Comparison of ENCODE assay signal across 11 mouse cellular contexts in the genomic region with DNA sequence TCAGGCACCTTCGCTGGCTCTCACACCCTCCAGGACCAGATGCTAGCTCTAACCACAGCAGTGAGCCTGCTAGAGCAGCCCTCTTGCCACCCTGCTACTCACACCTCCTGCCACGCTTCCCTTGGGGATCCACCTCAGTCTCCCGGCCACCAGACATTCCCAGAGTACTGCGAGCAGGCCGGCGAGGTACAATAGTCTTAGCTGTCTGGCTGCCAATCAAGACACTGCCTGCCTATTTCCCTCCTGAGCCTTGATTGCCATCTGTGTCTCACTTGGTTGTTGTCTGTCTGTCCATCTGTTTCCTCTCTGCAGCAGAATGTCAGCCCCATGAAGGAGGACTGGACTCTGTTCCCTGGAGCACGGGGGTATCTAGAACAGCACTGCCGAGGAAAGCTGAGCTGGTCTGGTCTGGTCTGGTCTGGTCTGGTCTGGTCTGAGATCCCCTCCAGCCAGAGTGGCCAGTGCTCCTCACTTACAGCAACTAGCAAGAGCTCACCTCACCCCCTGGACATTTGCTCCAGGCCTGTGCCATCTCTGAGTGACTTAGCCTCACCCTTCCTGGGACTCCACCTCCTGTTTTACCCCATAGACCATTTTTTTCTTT. TPM values are rescaled to one million over a fixed set of nuclear protein-coding genes. Genes with fewer than 3 reads are reported as not detected.
DNase-seq lines count a peak whose midpoint lies in the region; ATAC-seq and TF ChIP-seq lines count a peak whose summit lies in the region.
"Had no signal": no experiment of that assay in that cellular context is flagged by ENCODE, and none has a peak within 500 bp of the region (broad histone marks: within the 10 kb centered on the region; RNA-seq: fewer than 3 reads in every experiment).

No protein-coding gene starts in this region.

- H3K9ac ChIP-seq in forebrain, embryonic 16.5 days (replicated peaks; ENCODE audit: low read depth, low read length) = peak overlapping the region; percentile 8; the same call in 1 of the 2 replicates
- no peak overlapping the region for H3K9ac ChIP-seq in limb, embryonic 15.5 days

- H3K27me3 ChIP-seq in forebrain, embryonic 16.5 days (replicated peaks; ENCODE audit: control insufficient read depth, insufficient read depth, low read length) = no peaks in the 10 kb centered on the region
- H3K27me3 ChIP-seq in limb, embryonic 15.5 days = no peaks in the 10 kb centered on the region

- WGBS in forebrain, embryonic 16.5 days = 34% methylated on average over 8 of the region's 8 CpGs
- 43% methylated on average over 8 of the region's 8 CpGs for WGBS in limb, embryonic 15.5 days

- no peak for TF ChIP-seq CTCF in brain, embryonic 14.5 days (IDR thresholded peaks at IDR 0.05; ENCODE audit: borderline replicate concordance, extremely low read depth, insufficient read depth, insufficient read length)

- peak overlapping the region; percentile 82 for H3K27ac ChIP-seq in forebrain, embryonic 16.5 days (ENCODE audit: low read length)
- H3K27ac ChIP-seq in limb, embryonic 15.5 days = peak overlapping the region; percentile 67

- peak; percentile 49; the same call in 1 of the 2 replicates for ATAC-seq in forebrain, embryonic 16.5 days
- ATAC-seq in limb, embryonic 15.5 days (ENCODE audit: insufficient number of reproducible peaks, low FRiP score, low TSS enrichment, low read depth) = no peak

- H3K4me1 ChIP-seq in forebrain, embryonic 16.5 days (replicated peaks; ENCODE audit: control insufficient read depth, insufficient read depth, low read length) = peaks cover 31% of the 10 kb centered on the region
- peaks cover 10% of the 10 kb centered on the region for H3K4me1 ChIP-seq in limb, embryonic 15.5 days

- TF ChIP-seq POLR2A in brain, embryonic 14.5 days (IDR thresholded peaks at IDR 0.05; ENCODE audit: borderline replicate concordance, extremely low read depth, insufficient read depth, insufficient read length, poor library complexity, severe bottlenecking) = no peak

- H3K9me3 ChIP-seq in forebrain, embryonic 16.5 days (ENCODE audit: control insufficient read depth, low read length) = no peaks in the 10 kb centered on the region
- H3K9me3 ChIP-seq in limb, embryonic 15.5 days = no peaks in the 10 kb centered on the region

- H3K4me3 ChIP-seq in forebrain, embryonic 16.5 days (replicated peaks; ENCODE audit: low read length) = no peak overlapping the region
- no peak overlapping the region for H3K4me3 ChIP-seq in limb, embryonic 15.5 days

- H3K36me3 ChIP-seq in forebrain, embryonic 16.5 days (ENCODE audit: control insufficient read depth, insufficient read depth) = no peaks in the 10 kb centered on the region
- peaks cover 35% of the 10 kb centered on the region for H3K36me3 ChIP-seq in limb, embryonic 15.5 days

- H3K4me2 ChIP-seq in forebrain, embryonic 16.5 days (ENCODE audit: low read length) = no peak overlapping the region
- H3K4me2 ChIP-seq in limb, embryonic 15.5 days = no peak overlapping the region

- DNase-seq in ES-CJ7 (ENCODE audit: low read depth, low spot score) = peak; percentile 51
- DNase-seq in brain, embryonic 14.5 days (ENCODE audit: low read depth) = peak; percentile 80
- no peak for DNase-seq in spleen, adult 18-20 months
- DNase-seq in retina, postnatal 1 day = no peak
- DNase-seq in c-Kit-positive CD71-positive TER-119-positive erythroid progenitor cells, embryonic 14.5 days (ENCODE audit: low spot score) = no peak
- no peak for DNase-seq in thymus, postnatal 4 days
- DNase-seq: adrenal gland, adult 2 months; lung, adult 18-20 months; right cerebral cortex, postnatal 4 days had no signal

RNA-seq across cellular contexts. Expression of a gene that starts 38.8 kb away (rescaled TPM):
- 111 and 157 TPM in 2 replicates for polyA plus RNA-seq in brain, embryonic 14.5 days (2012; rRNA removed)
- 259 and 270 TPM in 2 replicates for polyA plus RNA-seq in forebrain, embryonic 16.5 days (2015; fragmentation: Nextera tagmentation; extraction: Ambion mirVana)
- 13.1 and 15.9 TPM in 2 replicates for polyA plus RNA-seq in limb, embryonic 15.5 days (2015; fragmentation: Nextera tagmentation; extraction: Ambion mirVana)

RNA-seq across cellular contexts. Expression of a gene that starts 53.5 kb away (rescaled TPM):
- polyA plus RNA-seq in brain, embryonic 14.5 days (2012; rRNA removed) = 5.0 and 8.7 TPM in 2 replicates
- 4.3 and 6.1 TPM in 2 replicates for polyA plus RNA-seq in forebrain, embryonic 16.5 days (2015; fragmentation: Nextera tagmentation; extraction: Ambion mirVana)
- polyA plus RNA-seq in limb, embryonic 15.5 days (2015; fragmentation: Nextera tagmentation; extraction: Ambion mirVana) = 15.5 and 16.9 TPM in 2 replicates

Comparison
In these comparisons a context has a peak if more than half of its experiments do, and no peak if none do; other contexts are left out.
1. DNase-seq: peak in ES-CJ7 (single experiment) and brain, embryonic 14.5 days (single experiment); none in spleen, adult 18-20 months (0 of 2), retina, postnatal 1 day (single experiment), c-Kit-positive CD71-positive TER-119-positive erythroid progenitor cells, embryonic 14.5 days (single experiment) and thymus, postnatal 4 days (single experiment).